Mouse (Mus musculus) intestine, embryonic 16.5 days (tissue): ENCODE data around the gene Canx. TPM values are rescaled to one million over a fixed set of nuclear protein-coding genes. Genes with fewer than 3 reads are reported as not detected.

Experiments used
- ATAC-seq: fragments of 200-750 bp; cut with Nextera tagmentation; 2 replicates; pipeline ENCODE4 v1.8.0; 2017; ENCODE audit warnings: moderate TSS enrichment, moderate library complexity
- H3K27ac ChIP-seq: fragments of 300-500 bp; sonication (generic); 2 replicates; pipeline ENCODE4 v1.5.1; 2014; ENCODE audit warnings: mild to moderate bottlenecking, low read length
- H3K27me3 ChIP-seq: fragments of 300-500 bp; sonication (generic); replicated peaks from 2 replicates; pipeline ENCODE4 v1.6.1; 2014; ENCODE audit warnings: low read length, control low read depth, mixed read lengths; ENCODE audit not compliant: control insufficient read depth, insufficient read depth
- H3K36me3 ChIP-seq: fragments of 300-500 bp; sonication (generic); 2 replicates; pipeline ENCODE4 v1.6.1; 2014; ENCODE audit warnings: low read length, control low read depth; ENCODE audit not compliant: control insufficient read depth, insufficient read depth
- H3K4me1 ChIP-seq: fragments of 300-500 bp; sonication (generic); 2 replicates; pipeline ENCODE4 v1.6.1; 2014; ENCODE audit warnings: low read length, control low read depth, mixed read lengths; ENCODE audit not compliant: control insufficient read depth, insufficient read depth
- H3K4me2 ChIP-seq: fragments of 300-500 bp; sonication (generic); 2 replicates; pipeline ENCODE4 v1.6.1; 2014; ENCODE audit warnings: low read depth, low read length, control low read depth
- H3K4me3 ChIP-seq: fragments of 300-500 bp; sonication (generic); 2 replicates; pipeline ENCODE4 v1.5.1; 2014; ENCODE audit warnings: mild to moderate bottlenecking, low read length
- H3K9ac ChIP-seq: fragments of 300-500 bp; sonication (generic); 2 replicates; pipeline ENCODE4 v1.6.1; 2014; ENCODE audit warnings: low read depth, low read length
- H3K9me3 ChIP-seq: fragments of 300-500 bp; sonication (generic); 2 replicates; pipeline ENCODE4 v1.6.1; 2016; ENCODE audit warnings: low read length, control low read depth; ENCODE audit not compliant: control insufficient read depth
- WGBS: fragments of 180-500 bp; shearing (Covaris S2); extraction: QIAGEN DNeasy Blood & Tissue Kit; methylation state at CpG from one replicate; pipeline ENCODE4 v1.1.7; 2014; 5-methylcytosine and 5-hydroxymethylcytosine counted together
- polyA plus RNA-seq: library from polyadenylated mRNA; unstranded; fragments of >200 nt; fragmentation: Nextera tagmentation; extraction: Ambion mirVana; gene quantifications from 2 replicates; pipeline ENCODE4 v1.2.1, GENCODE M21; 2015

The Canx gene
- polyA plus RNA-seq, 1 experiment from 2014 or later: 347 TPM

GRCm38 (mm10) chr11:50269163-50269562, 56.3 kb downstream of the Canx start:
- no peaks in the 10 kb centered on the region for H3K4me1 ChIP-seq
- no peak overlapping the region for H3K9ac ChIP-seq
- H3K4me2 ChIP-seq: no peak overlapping the region
- H3K4me3 ChIP-seq: no peak overlapping the region
- 86% methylated on average over 2 of the region's 2 CpGs for WGBS
- no peak for ATAC-seq
- no peak overlapping the region for H3K27ac ChIP-seq
- no peaks in the 10 kb centered on the region for H3K27me3 ChIP-seq
- no peaks in the 10 kb centered on the region for H3K9me3 ChIP-seq
- peaks cover 14% of the 10 kb centered on the region for H3K36me3 ChIP-seq

GRCm38 (mm10) chr11:50266997-50267396, 58.5 kb downstream of the Canx start:
- Histone ChIP-seq H3K4me3 (no peak overlapping the region), H3K36me3 (peaks cover 22% of the 10 kb centered on the region), H3K4me1 (no peaks in the 10 kb centered on the region), H3K9me3 (no peaks in the 10 kb centered on the region), H3K27me3 (no peaks in the 10 kb centered on the region), H3K27ac (no peak overlapping the region), H3K4me2 (no peak overlapping the region), H3K9ac (no peak overlapping the region)
- WGBS: 86% methylated on average over 3 of the region's 3 CpGs
- peak; percentile 52 for ATAC-seq

GRCm38 (mm10) chr11:50265931-50266330, 59.5 kb downstream of the Canx start:
- ATAC-seq: peak; percentile 56; the same call in 1 of the 2 replicates
- H3K4me3 ChIP-seq: no peak overlapping the region
- no peaks in the 10 kb centered on the region for H3K27me3 ChIP-seq
- no peaks in the 10 kb centered on the region for H3K9me3 ChIP-seq
- H3K4me1 ChIP-seq: no peaks in the 10 kb centered on the region
- H3K4me2 ChIP-seq: no peak overlapping the region
- 84% methylated on average over 8 of the region's 8 CpGs for WGBS
- H3K27ac ChIP-seq: no peak overlapping the region
- H3K36me3 ChIP-seq: peaks cover 25% of the 10 kb centered on the region
- H3K9ac ChIP-seq: no peak overlapping the region

- H3K27me3 ChIP-seq: no peaks in the 10 kb centered on the region
- H3K36me3 ChIP-seq: peaks cover 30% of the 10 kb centered on the region
- H3K9ac ChIP-seq: no peak overlapping the region
- H3K4me1 ChIP-seq: no peaks in the 10 kb centered on the region
- no peak overlapping the region for H3K27ac ChIP-seq
- ATAC-seq: no peak
- 84% methylated on average over 3 of the region's 3 CpGs for WGBS
- no peak overlapping the region for H3K4me2 ChIP-seq
- no peaks in the 10 kb centered on the region for H3K9me3 ChIP-seq
- no peak overlapping the region for H3K4me3 ChIP-seq
Observed at GRCm38 (mm10) chr11:50263198-50263597, 62.3 kb downstream of the Canx start.

- WGBS: 93% methylated on average over 4 of the region's 4 CpGs
- Histone ChIP-seq H3K4me1 (no peaks in the 10 kb centered on the region), H3K4me2 (no peak overlapping the region), H3K27me3 (no peaks in the 10 kb centered on the region), H3K9me3 (no peaks in the 10 kb centered on the region), H3K4me3 (no peak overlapping the region), H3K9ac (no peak overlapping the region), H3K27ac (no peak overlapping the region), H3K36me3 (peaks cover 37% of the 10 kb centered on the region)
- no peak for ATAC-seq
Observed at GRCm38 (mm10) chr11:50262020-50262419, 63.5 kb downstream of the Canx start.

GRCm38 (mm10) chr11:50258310-50258709, 67.2 kb downstream of the Canx start:
- Histone ChIP-seq H3K9me3 (no peaks in the 10 kb centered on the region), H3K4me2 (no peak overlapping the region), H3K9ac (no peak overlapping the region), H3K27ac (no peak overlapping the region), H3K4me1 (no peaks in the 10 kb centered on the region), H3K27me3 (no peaks in the 10 kb centered on the region), H3K4me3 (no peak overlapping the region), H3K36me3 (peaks cover 28% of the 10 kb centered on the region)
- no peak for ATAC-seq
- 83% methylated on average over 7 of the region's 7 CpGs for WGBS

GRCm38 (mm10) chr11:50256615-50257014, 68.9 kb downstream of the Canx start:
- 84% methylated on average over 7 of the region's 7 CpGs for WGBS
- Histone ChIP-seq H3K9ac (no peak overlapping the region), H3K36me3 (peaks cover 17% of the 10 kb centered on the region)

GRCm38 (mm10) chr11:50254010-50254580, 71.4 kb downstream of the Canx start:
- Histone ChIP-seq H3K27me3 (no peaks in the 10 kb centered on the region), H3K9me3 (no peaks in the 10 kb centered on the region), H3K36me3 (peaks cover 17% of the 10 kb centered on the region), H3K9ac (no peak overlapping the region), H3K4me2 (no peak overlapping the region), H3K4me3 (no peak overlapping the region), H3K27ac (no peak overlapping the region), H3K4me1 (peaks cover 5% of the 10 kb centered on the region)
- 78% methylated on average over 12 of the region's 12 CpGs for WGBS
- no peak for ATAC-seq

More at GRCm38 (mm10) chr11:50256615-50257014, 68.9 kb downstream of the Canx start:
- H3K9me3 ChIP-seq: no peaks in the 10 kb centered on the region
- no peak for ATAC-seq
- no peak overlapping the region for H3K4me2 ChIP-seq
- H3K4me3 ChIP-seq: no peak overlapping the region
- no peaks in the 10 kb centered on the region for H3K27me3 ChIP-seq
- no peak overlapping the region for H3K27ac ChIP-seq
- peaks cover 5% of the 10 kb centered on the region for H3K4me1 ChIP-seq

GRCm38 (mm10) chr11:50253393-50253792, 72.1 kb downstream of the Canx start:
- H3K27ac ChIP-seq: no peak overlapping the region
- no peak overlapping the region for H3K4me2 ChIP-seq
- H3K9ac ChIP-seq: no peak overlapping the region
- ATAC-seq: 0 out of 2 replicates have a peak, but pooled peaks have one; percentile 38
- peaks cover 5% of the 10 kb centered on the region for H3K4me1 ChIP-seq
- 59% methylated on average over 1 of the region's 1 CpGs for WGBS
- H3K27me3 ChIP-seq: no peaks in the 10 kb centered on the region
- H3K9me3 ChIP-seq: no peaks in the 10 kb centered on the region
- peaks cover 14% of the 10 kb centered on the region for H3K36me3 ChIP-seq
- H3K4me3 ChIP-seq: no peak overlapping the region
